Mouse (Mus musculus) 416B (cell line): Measurements from ENCODE around the gene Ano6.

Experiments used
- DNase-seq: peaks from one replicate; pipeline ENCODE4 v3.0.0; 2011; ENCODE audit warnings: low read depth

Gene Ano6

GRCm38 (mm10) chr15:95828018-95828646 is 37.5 kb downstream of the Ano6 start:
- DNase-seq = peak; percentile 42

GRCm38 (mm10) chr15:95828647-95829254 is 38.1 kb downstream of the Ano6 start:
- DNase-seq = peak; percentile 59

- DNase-seq = no peak
Measured at GRCm38 (mm10) chr15:95829553-95830205, 39.0 kb downstream of the Ano6 start.

GRCm38 (mm10) chr15:95830206-95830560 is 39.5 kb downstream of the Ano6 start:
- no peak for DNase-seq

GRCm38 (mm10) chr15:95833292-95833691 is 42.6 kb downstream of the Ano6 start:
- DNase-seq = no peak

- no peak for DNase-seq
Measured at GRCm38 (mm10) chr15:95836077-95836476, 45.4 kb downstream of the Ano6 start.

GRCm38 (mm10) chr15:95836646-95837434 is 46.2 kb downstream of the Ano6 start:
- no peak for DNase-seq

- DNase-seq = peak; percentile 14
Measured at GRCm38 (mm10) chr15:95837570-95837969, 46.9 kb downstream of the Ano6 start.

- DNase-seq = peak; percentile 93
Measured at GRCm38 (mm10) chr15:95838171-95839020, 47.8 kb downstream of the Ano6 start.

- DNase-seq = no peak
Measured at GRCm38 (mm10) chr15:95839789-95840188, 49.1 kb downstream of the Ano6 start.

GRCm38 (mm10) chr15:95843183-95843949 is 52.7 kb downstream of the Ano6 start:
- DNase-seq = no peak

- no peak for DNase-seq
Measured at GRCm38 (mm10) chr15:95844412-95844811, 53.8 kb downstream of the Ano6 start.

GRCm38 (mm10) chr15:95846102-95846501 is 55.5 kb downstream of the Ano6 start:
- no peak for DNase-seq

GRCm38 (mm10) chr15:95848493-95849064 is 57.9 kb downstream of the Ano6 start:
- peak; percentile 70 for DNase-seq

GRCm38 (mm10) chr15:95849513-95850411 is 59.1 kb downstream of the Ano6 start:
- peak; percentile 38 for DNase-seq

- DNase-seq = peak; percentile 80
Measured at GRCm38 (mm10) chr15:95850546-95850945, 59.9 kb downstream of the Ano6 start.

GRCm38 (mm10) chr15:95855051-95855844 is 64.6 kb downstream of the Ano6 start:
- DNase-seq = no peak

- DNase-seq = peak; percentile 53
Measured at GRCm38 (mm10) chr15:95855953-95856352, 65.3 kb downstream of the Ano6 start.
